Mouse (Mus musculus) heart, embryonic 12.5 days (tissue): ENCODE measurements around the gene Ankrd13d. TPM values are rescaled to one million over a fixed set of nuclear protein-coding genes. Genes with fewer than 3 reads are reported as not detected.

ENCODE experiments used
- ATAC-seq: fragments of 200-750 bp; cut with Nextera tagmentation; 2 replicates; pipeline ENCODE4 v1.8.0; 2017; ENCODE audit warnings: moderate TSS enrichment, moderate library complexity; ENCODE audit not compliant: insufficient number of reproducible peaks, low FRiP score
- H3K27ac ChIP-seq: fragments of 300-500 bp; sonication (generic); 2 replicates; pipeline ENCODE4 v1.5.1; 2016; ENCODE audit warnings: mild to moderate bottlenecking, moderate library complexity; ENCODE audit not compliant: poor library complexity, severe bottlenecking
- H3K27me3 ChIP-seq: fragments of 300-500 bp; sonication (generic); replicated peaks from 2 replicates; pipeline ENCODE4 v1.6.1; 2016; ENCODE audit warnings: mild to moderate bottlenecking, moderate library complexity
- H3K36me3 ChIP-seq: fragments of 300-500 bp; sonication (generic); 2 replicates; pipeline ENCODE4 v1.6.1; 2016; ENCODE audit warnings: mild to moderate bottlenecking, moderate library complexity
- H3K4me1 ChIP-seq: fragments of 300-500 bp; sonication (generic); replicated peaks from 2 replicates; pipeline ENCODE4 v1.6.1; 2016; ENCODE audit warnings: mild to moderate bottlenecking
- H3K4me2 ChIP-seq: fragments of 300-500 bp; sonication (generic); 2 replicates; pipeline ENCODE4 v1.6.1; 2016; ENCODE audit warnings: mild to moderate bottlenecking, moderate library complexity
- H3K4me3 ChIP-seq: fragments of 300-500 bp; sonication (generic); 2 replicates; pipeline ENCODE4 v1.5.1; 2016; ENCODE audit warnings: mild to moderate bottlenecking
- H3K9ac ChIP-seq: fragments of 300-500 bp; sonication (generic); 2 replicates; pipeline ENCODE4 v1.6.1; 2016; ENCODE audit warnings: mild to moderate bottlenecking, moderate library complexity
- H3K9me3 ChIP-seq: fragments of 300-500 bp; sonication (generic); replicated peaks from 2 replicates; pipeline ENCODE4 v1.6.1; 2016; ENCODE audit warnings: mild to moderate bottlenecking, moderate library complexity
- WGBS: fragments of 180-500 bp; shearing (Covaris S2); methylation state at CpG from one replicate; pipeline ENCODE4 v1.1.7; 2016; 5-methylcytosine and 5-hydroxymethylcytosine counted together
- polyA plus RNA-seq: library from polyadenylated mRNA; unstranded; fragments of >200 nt; fragmentation: Nextera tagmentation; extraction: Ambion mirVana; gene quantifications from 2 replicates; pipeline ENCODE4 v1.2.1, GENCODE M21; 2016

The Ankrd13d gene
- polyA plus RNA-seq, 1 experiment from 2014 or later = 1.6 TPM

GRCm38 (mm10) chr19:4315223-4315944 is 32.4 kb upstream of the Ankrd13d start:
- H3K27me3 ChIP-seq = no peaks in the 10 kb centered on the region
- H3K27ac ChIP-seq = no peak overlapping the region; the same call in 1 of the 2 replicates
- peaks cover 21% of the 10 kb centered on the region for H3K4me1 ChIP-seq
- no peak overlapping the region for H3K4me3 ChIP-seq
- no peak overlapping the region for H3K9ac ChIP-seq
- H3K9me3 ChIP-seq = no peaks in the 10 kb centered on the region
- 0 out of 2 replicates have a peak, but pooled peaks have one; percentile 42 for ATAC-seq
- WGBS = 59% methylated on average over 6 of the region's 6 CpGs
- peaks cover 50% of the 10 kb centered on the region for H3K36me3 ChIP-seq
- H3K4me2 ChIP-seq = no peak overlapping the region

- H3K36me3 ChIP-seq = 0 out of 2 replicates have a peak, but pooled peaks cover 3% of the 10 kb centered on the region
- no peak overlapping the region for H3K9ac ChIP-seq
- H3K9me3 ChIP-seq = no peaks in the 10 kb centered on the region
- no peak overlapping the region for H3K4me3 ChIP-seq
- no peak for ATAC-seq
- no peak overlapping the region for H3K27ac ChIP-seq
- no peak overlapping the region for H3K4me2 ChIP-seq
- H3K27me3 ChIP-seq = no peaks in the 10 kb centered on the region
- peaks cover 9% of the 10 kb centered on the region for H3K4me1 ChIP-seq
These were observed 26.8 kb upstream of the Ankrd13d start for GRCm38 (mm10) chr19:4309776-4310185.

GRCm38 (mm10) chr19:4309302-4309701 is 26.4 kb upstream of the Ankrd13d start:
- Histone ChIP-seq H3K9ac (no peak overlapping the region), H3K36me3 (0 out of 2 replicates have a peak, but pooled peaks cover 3% of the 10 kb centered on the region), H3K9me3 (no peaks in the 10 kb centered on the region), H3K27me3 (no peaks in the 10 kb centered on the region), H3K27ac (no peak overlapping the region), H3K4me1 (peaks cover 14% of the 10 kb centered on the region), H3K4me3 (no peak overlapping the region), H3K4me2 (no peak overlapping the region)
- WGBS = 90% methylated on average over 4 of the region's 4 CpGs
- ATAC-seq = no peak

- Histone ChIP-seq H3K4me1 (peaks cover 43% of the 10 kb centered on the region), H3K36me3 (no peaks in the 10 kb centered on the region), H3K9me3 (no peaks in the 10 kb centered on the region), H3K27me3 (no peaks in the 10 kb centered on the region), H3K4me2 (peak within 1 kb of the TSS; percentile 91), H3K4me3 (peak within 1 kb of the TSS; percentile 95), H3K27ac (peak within 1 kb of the TSS; percentile 88), H3K9ac (peak within 1 kb of the TSS; percentile 95)
- peak; percentile 82 for ATAC-seq
- 9% methylated on average over 44 of the region's 46 CpGs for WGBS
These were observed 23.2 kb upstream of the Ankrd13d start, which contains the start of gene Grk2 for GRCm38 (mm10) chr19:4306190-4306577. Gene Grk2, minus strand, starts transcription at chr19:4306222.

GRCm38 (mm10) chr19:4305491-4306189 is 22.7 kb upstream of the Ankrd13d start:
- ATAC-seq = peak; percentile 60
- Histone ChIP-seq H3K4me3 (peak overlapping the region; percentile 95), H3K4me2 (peak overlapping the region; percentile 91), H3K27ac (peak overlapping the region; percentile 88), H3K4me1 (peaks cover 49% of the 10 kb centered on the region), H3K36me3 (no peaks in the 10 kb centered on the region), H3K27me3 (no peaks in the 10 kb centered on the region), H3K9ac (peak overlapping the region; percentile 95), H3K9me3 (no peaks in the 10 kb centered on the region)
- WGBS = 6% methylated on average over 60 of the region's 68 CpGs

- Histone ChIP-seq H3K4me2 (peak overlapping the region; percentile 91), H3K9ac (peak overlapping the region; percentile 95), H3K4me3 (peak overlapping the region; percentile 95), H3K4me1 (peaks cover 56% of the 10 kb centered on the region), H3K36me3 (no peaks in the 10 kb centered on the region), H3K9me3 (no peaks in the 10 kb centered on the region), H3K27ac (no peak overlapping the region; the same call in 1 of the 2 replicates), H3K27me3 (no peaks in the 10 kb centered on the region)
- ATAC-seq = no peak
- 53% methylated on average over 4 of the region's 4 CpGs for WGBS
These were observed 22.0 kb upstream of the Ankrd13d start for GRCm38 (mm10) chr19:4304871-4305321.

GRCm38 (mm10) chr19:4304251-4304821 is 21.4 kb upstream of the Ankrd13d start:
- Histone ChIP-seq H3K4me3 (peak overlapping the region; percentile 95), H3K9ac (0 out of 2 replicates have a peak overlapping the region, but pooled peaks have one; percentile 95), H3K36me3 (no peaks in the 10 kb centered on the region), H3K4me1 (peaks cover 60% of the 10 kb centered on the region), H3K27me3 (no peaks in the 10 kb centered on the region), H3K27ac (peak overlapping the region; percentile 15; the same call in 1 of the 2 replicates), H3K4me2 (peak overlapping the region; percentile 91), H3K9me3 (no peaks in the 10 kb centered on the region)
- no peak for ATAC-seq
- 70% methylated on average over 5 of the region's 5 CpGs for WGBS

GRCm38 (mm10) chr19:4303640-4303995 is 20.7 kb upstream of the Ankrd13d start:
- H3K4me2 ChIP-seq = peak overlapping the region; percentile 53; the same call in 1 of the 2 replicates
- peaks cover 63% of the 10 kb centered on the region for H3K4me1 ChIP-seq
- H3K27me3 ChIP-seq = no peaks in the 10 kb centered on the region
- no peak overlapping the region for H3K4me3 ChIP-seq
- no peak for ATAC-seq
- H3K9ac ChIP-seq = no peak overlapping the region
- no peaks in the 10 kb centered on the region for H3K9me3 ChIP-seq
- no peaks in the 10 kb centered on the region for H3K36me3 ChIP-seq
- no peak overlapping the region for H3K27ac ChIP-seq
- WGBS = 90% methylated on average over 5 of the region's 5 CpGs

- Histone ChIP-seq H3K4me1 (peaks cover 63% of the 10 kb centered on the region), H3K9ac (peak overlapping the region; percentile 53; the same call in 1 of the 2 replicates), H3K36me3 (no peaks in the 10 kb centered on the region), H3K9me3 (no peaks in the 10 kb centered on the region), H3K27ac (peak overlapping the region; percentile 78), H3K27me3 (no peaks in the 10 kb centered on the region), H3K4me3 (peak overlapping the region; percentile 3; the same call in 1 of the 2 replicates), H3K4me2 (peak overlapping the region; percentile 53)
- WGBS = 59% methylated on average over 7 of the region's 7 CpGs
- no peak for ATAC-seq
These were observed 20.2 kb upstream of the Ankrd13d start for GRCm38 (mm10) chr19:4302936-4303639.

GRCm38 (mm10) chr19:4301735-4302651 is 19.1 kb upstream of the Ankrd13d start:
- H3K36me3 ChIP-seq = 0 out of 2 replicates have a peak, but pooled peaks cover 7% of the 10 kb centered on the region
- peak overlapping the region; percentile 78 for H3K27ac ChIP-seq
- H3K4me1 ChIP-seq = peaks cover 70% of the 10 kb centered on the region
- WGBS = 20% methylated on average over 21 of the region's 21 CpGs
- H3K9me3 ChIP-seq = no peaks in the 10 kb centered on the region
- no peaks in the 10 kb centered on the region for H3K27me3 ChIP-seq
- H3K4me3 ChIP-seq = peak overlapping the region; percentile 7
- peak overlapping the region; percentile 53 for H3K4me2 ChIP-seq
- H3K9ac ChIP-seq = peak overlapping the region; percentile 53
- 0 out of 2 replicates have a peak, but pooled peaks have one; percentile 4 for ATAC-seq
